Mouse (Mus musculus): ENCODE results near the gene Zbtb20.

Gene Zbtb20

DNA sequence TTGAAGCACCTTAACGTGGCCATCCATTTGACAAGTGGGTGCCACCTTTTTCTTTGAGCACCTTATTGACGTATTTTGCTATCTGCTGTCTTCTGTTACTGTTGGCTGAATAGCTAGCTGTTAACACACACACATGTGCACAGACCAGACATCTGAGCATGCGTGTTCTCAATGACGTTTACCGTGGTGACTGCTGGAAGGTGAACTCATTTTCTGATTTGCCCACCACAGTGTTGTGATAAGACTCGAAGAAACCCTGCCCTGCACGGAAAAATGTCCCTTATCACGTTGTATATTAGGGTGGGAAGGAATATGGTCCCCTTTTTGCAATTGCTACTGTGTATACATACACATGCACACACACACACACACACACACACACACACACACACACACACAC is 765.5 kb downstream of the Zbtb20 start:
- no peak for DNase-seq (ENCODE audit: low read depth, low spot score)

DNA sequence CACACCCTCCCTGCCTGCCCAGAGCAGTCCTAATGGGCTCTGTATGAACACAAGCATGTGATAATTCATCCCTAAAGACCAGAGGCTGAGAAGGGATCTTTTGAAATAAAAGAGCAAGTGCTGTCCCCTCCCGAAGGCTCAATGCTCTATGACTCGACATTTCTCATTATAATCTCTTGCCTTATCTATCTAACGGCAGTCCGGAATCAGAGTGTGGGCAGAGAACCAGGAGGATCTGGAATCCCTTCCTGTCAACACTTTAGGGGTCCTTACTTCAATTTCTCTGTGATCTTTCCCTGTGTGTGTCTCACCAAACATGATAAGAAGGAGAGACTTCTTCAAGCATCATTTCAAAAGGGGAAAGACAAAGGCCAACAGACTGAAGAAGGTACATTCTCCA is 770.2 kb downstream of the Zbtb20 start:
- no peak for DNase-seq (ENCODE audit: low read depth, low spot score)

DNA sequence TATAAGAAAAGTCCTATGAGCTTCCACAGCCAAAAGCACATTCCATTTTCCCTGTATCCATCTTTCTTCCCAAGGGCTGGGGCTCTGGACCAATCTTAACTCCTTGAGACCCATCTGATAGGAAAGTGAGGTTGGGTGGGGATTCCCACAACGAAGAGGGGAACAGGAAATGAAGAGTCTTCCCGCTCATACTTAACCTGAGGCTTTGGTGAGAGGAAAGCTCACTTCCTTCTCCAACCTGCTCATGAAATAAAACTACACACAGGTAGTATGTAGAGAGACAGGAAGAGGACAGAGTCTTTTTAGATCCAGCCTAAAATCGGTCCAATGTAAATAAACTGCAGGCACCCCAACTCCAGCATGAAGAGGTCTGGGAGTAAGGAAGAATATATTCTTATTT is 771.3 kb downstream of the Zbtb20 start:
- no peak for DNase-seq (ENCODE audit: low read depth, low spot score)

DNA sequence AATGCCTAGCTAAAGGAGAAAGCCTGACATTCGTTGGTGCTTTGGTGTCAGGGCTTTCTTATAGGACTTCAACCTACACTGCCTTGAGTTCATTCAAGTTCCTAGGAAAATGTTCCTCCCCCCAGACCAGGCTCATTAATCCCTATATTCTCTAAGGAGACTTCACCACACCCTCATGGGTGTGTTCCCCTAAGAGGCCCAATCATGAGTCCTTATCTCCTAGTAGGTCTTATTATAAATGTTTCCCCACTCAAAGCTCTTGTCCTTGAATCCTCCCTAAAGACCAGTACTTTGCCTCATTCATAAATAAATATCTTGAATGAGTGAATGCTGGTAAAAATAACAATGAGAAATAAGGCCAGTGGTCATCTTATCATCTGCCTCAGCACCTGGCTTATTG is 772.0 kb downstream of the Zbtb20 start:
- no peak for DNase-seq (ENCODE audit: low read depth, low spot score)

DNA sequence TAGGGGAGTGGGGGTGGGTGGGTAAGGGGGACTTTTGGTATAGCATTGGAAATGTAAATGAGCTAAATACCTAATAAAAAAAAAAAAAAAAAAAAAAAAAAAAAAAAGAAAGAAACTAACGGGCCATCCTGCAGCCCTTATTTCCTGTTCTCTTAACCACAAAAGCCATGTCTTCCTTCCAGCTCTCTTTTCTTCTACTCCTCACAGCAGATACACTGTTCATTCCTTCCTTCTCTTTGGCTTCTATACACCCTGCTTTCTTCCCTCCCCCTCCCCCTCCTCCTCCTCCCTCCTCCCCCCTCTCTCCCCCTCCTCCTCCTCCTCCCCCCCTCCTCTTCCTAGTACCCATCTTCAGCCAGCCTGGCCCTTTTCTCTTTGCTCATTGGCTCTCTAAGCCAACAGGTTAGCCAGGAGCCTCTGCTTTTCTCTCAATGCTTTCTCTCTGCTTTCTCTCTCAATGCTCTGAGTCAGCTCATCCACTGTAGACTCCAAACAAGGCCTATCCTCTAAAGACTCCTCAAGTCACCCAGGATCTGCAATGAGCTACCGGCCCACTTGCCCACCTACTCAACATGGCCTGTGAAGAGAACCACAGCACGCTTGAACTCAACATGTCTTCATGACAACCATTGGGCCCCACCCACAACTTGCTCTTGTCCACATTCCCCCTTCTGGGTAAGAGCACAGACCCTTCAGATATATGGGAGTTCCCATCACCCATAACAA is 774.8 kb downstream of the Zbtb20 start:
- peak; percentile 58 for DNase-seq (ENCODE audit: low read depth, low spot score)

DNA sequence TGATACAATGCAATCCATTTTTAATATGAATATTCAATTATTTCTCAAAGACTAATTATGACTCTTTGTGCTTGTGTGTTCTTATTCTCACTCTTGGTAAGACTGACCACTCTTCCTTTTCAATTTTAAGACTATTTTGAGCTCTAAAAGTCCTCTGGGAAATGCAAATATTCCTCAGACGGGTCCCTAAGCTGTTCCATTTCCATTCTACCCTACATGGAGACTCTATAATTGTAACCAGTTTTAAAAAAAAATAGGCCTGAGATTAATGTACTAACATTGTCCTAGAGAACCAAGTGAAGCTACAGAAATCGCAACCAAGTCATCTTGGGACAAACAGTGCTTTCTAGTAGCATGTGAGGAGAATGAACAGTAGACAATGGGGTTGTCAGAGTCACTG is 777.6 kb downstream of the Zbtb20 start:
- DNase-seq (ENCODE audit: low read depth, low spot score) = no peak

DNA sequence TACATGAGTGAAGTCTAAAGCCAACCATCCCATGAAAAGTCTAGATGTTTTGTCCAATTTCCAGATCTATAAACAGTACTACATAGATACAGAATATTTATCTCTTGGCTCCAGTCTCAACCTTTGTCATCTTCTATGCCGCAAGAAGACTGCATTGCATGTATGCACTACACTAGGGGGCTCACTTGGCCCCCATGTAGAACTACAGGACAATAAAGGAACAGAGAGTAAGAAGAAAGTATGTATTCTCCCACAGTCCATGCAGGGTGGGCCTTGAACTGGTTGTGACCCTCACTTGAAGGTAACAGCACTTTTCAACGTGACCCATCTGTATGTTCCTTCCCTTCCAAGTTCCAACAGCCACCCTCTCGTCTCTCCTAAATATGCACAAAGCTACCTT is 778.6 kb downstream of the Zbtb20 start:
- DNase-seq (ENCODE audit: low read depth, low spot score) = no peak

DNA sequence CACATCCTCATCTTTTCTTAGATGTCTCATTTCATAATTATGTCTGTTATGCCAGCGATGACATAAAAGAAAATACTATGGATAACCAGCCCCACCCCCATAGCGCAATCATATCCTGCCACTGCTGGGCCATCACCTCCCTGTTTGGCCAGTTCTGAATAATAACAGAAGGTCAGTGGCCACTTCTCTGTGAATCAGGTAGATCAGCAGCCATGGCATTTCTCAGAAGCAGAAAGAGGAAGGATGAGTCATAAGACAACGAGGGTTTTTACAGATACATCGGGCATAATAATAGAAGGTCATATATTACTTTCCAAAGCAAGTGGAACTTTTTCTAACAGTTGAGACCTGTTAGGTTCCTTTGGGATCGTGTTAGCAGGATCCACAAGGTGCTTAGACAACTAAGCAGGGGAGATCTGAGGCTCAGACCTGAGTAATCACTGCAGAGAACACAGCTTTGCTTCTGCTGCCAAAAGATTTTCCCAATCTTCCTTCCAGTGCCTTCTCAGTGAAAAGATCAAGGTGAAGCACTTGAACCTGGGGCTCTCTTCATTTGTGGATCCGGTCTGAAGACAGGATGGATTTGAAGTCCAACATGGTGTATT is 779.6 kb downstream of the Zbtb20 start:
- peak; percentile 41 for DNase-seq (ENCODE audit: low read depth, low spot score)

DNA sequence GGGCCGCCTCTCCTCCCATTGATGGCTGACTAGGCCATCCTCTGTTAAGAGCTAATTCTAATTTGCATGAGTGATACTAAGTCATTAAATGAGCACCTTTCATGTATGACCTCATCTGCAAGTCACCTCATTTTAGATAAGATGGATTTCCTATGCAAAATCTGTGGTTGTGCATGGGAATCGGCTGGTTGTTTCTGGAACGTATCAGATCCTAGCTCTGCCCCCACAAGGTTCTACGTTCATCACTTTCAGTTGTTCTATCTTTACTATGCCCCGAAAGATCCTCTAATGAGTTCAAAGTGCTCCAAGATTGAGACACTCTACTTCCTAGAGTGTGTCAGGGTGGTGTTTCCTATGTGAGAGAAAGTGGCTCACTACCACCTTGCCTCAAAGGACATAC is 785.9 kb downstream of the Zbtb20 start:
- peak; percentile 62 for DNase-seq (ENCODE audit: low read depth, low spot score)

DNA sequence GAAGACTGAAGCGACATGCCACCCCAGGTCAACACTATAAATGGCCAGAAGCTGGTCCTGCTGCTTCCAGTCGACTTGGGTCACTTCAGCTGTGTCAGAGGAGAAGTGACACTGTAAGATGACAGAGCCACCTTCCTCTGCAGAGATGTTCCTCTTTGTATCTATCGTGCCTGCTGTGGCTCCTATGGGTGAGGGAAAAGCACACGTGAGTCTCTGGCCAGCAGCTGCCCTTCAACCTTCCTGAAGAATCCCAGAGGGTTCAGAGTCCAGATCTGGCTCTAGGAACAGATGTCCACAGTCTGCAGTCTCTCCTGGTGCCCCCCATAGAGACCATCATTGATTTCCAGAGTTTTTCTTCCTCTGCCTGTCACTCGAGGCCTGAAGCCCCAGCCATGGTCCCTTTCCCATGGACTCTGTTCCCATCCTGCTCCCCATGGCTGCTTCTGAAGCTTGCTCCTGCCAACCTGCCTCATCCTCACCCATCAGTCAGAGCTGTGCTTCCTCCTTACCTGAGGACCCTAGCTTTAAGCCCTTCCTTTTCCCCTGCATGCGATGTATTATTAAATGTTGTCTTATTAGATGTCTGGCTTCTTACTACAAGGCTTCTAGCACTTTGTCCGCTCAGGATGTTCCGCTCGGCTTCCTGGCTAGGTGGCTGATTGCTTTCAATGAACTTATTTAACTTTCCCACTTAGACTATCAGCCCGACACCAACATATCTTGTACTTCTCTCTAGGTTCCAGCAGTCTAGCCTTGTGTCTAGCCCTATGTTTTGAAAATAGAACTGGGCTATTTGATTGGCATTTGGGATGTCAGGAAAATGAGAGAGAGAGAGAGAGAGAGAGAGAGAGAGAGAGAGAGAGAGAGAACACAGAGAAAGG is 786.7 kb downstream of the Zbtb20 start:
- no peak for DNase-seq (ENCODE audit: low read depth, low spot score)

DNA sequence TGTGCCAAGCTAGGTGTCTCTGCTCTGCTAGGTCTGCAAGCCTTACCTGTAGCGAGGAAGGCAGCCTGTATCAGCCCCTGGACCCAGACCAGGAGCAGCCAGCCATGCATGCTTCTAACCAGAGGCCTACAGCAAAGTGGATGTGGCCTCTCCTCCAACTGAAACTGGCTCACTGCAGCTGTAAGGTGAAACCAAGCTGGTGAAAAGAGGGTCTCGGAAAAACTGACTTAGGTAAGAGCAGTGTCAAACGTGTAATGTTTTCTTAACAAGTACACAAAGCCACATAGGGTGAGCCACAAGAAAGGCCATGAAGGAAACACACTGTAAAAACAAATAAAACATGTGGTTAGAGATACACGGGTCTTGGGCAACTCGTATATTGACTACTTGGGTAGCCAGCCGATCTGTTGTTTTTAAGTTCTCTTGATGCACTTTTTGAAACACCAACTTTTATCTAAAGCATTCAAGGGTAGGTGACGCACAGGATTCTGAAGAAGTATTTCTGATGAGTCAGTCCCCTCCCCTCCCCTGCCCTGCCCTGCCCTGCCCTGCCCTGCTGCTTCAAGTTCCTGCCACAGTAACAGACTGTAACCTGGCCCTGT is 788.4 kb downstream of the Zbtb20 start, which contains the start of gene Tigit:
Gene Tigit (minus strand): TSS at position 169 of the 602 bp plus-strand sequence.
- DNase-seq (ENCODE audit: low read depth, low spot score) = peak; percentile 82

DNA sequence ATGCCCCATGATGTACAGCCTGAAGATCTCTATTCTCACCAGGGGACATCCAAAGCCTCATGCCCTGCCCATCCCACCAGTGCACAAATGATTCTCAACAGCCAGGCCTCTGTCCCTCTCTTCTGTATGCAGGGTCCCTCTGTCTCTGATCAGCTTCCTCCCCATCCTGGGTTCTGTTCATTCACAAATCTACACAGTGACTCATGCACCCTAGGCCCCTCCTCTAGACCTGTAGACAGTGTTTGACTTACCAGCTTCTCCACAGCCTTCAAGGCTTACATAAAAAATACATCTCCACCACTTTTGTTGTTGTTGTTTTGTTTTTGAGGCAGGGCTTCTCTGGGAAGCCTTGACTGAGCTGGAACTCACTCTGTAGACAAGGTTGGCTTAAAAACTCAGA is 789.2 kb downstream of the Zbtb20 start:
- peak; percentile 53 for DNase-seq (ENCODE audit: low read depth, low spot score)

DNA sequence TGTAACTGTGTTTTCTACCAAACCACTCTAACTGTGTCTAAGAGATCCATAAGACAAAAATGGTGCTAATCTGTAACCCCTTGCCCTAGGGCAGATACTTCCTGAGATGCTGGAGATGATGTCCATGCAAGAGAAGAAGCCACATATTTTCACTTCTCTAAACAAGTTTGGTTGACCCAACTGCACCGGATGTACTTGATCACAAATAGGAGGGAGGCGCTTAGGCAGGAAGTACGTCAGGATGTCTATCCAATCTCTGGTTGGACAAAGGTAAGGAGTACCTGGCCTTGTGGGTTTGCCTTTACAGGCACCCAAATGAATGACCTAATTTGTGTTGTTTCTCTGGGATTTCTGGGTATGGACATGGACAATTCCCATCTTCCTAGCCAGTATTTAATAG is 792.6 kb downstream of the Zbtb20 start:
- no peak for DNase-seq (ENCODE audit: low read depth, low spot score)

DNA sequence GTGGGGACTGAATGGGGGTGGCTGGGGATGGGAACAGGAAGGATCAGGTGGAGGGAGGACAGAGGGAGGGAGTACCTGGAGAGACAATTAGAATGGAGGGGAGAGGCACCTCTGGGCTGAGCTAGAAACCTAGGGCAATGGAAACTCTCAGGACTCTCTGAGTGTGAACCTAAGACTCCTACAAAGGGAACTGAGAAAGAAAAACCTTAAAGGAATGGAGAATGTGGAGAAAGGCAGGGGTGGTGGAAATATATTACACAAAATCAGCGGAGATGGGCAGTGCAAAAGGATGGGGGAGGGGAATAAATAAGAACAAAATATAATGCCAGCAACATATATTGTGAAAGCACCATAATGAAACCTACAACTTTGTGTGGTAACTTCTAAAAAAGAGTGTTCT is 796.3 kb downstream of the Zbtb20 start:
- no peak for DNase-seq (ENCODE audit: low read depth, low spot score)

DNA sequence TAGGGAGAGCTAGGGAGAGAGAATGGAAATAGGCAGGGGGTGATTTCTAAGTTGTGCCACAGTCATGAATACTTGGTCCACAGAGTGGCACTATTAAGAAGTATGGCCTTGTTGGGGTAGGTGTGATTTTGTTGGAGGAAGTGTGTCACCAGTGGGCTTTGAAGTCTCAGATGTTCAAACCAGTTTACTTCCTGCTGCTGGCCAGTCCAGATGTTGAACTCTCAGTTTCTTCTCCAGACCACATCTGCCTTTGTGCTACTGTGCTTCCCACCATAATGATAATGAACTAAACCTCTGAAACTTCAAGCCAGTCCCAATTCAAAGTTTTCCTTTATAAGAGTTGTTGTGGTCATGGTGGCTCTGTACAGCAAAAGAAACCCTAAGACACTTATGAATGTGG is 797.0 kb downstream of the Zbtb20 start:
- DNase-seq (ENCODE audit: low read depth, low spot score) = no peak

DNA sequence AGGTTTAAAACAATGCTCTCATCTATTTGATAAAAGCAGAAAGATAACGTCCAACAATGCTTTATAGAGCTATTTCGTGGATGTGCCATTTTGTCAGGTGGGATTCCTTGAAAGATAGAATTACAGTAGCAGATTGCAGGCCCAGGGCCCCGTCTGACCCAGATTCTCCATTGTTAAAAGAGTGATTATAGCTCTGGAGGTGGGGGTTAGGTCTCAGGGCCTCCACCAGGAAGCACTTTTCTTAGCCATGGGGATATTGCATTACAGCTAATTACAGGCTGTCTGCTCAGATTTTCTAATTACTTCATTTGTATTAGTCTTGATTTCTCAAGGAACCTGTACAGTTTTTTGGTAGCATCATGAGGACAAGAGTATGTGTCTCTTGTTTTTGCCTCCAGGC is 798.7 kb downstream of the Zbtb20 start:
- DNase-seq (ENCODE audit: low read depth, low spot score) = no peak

DNA sequence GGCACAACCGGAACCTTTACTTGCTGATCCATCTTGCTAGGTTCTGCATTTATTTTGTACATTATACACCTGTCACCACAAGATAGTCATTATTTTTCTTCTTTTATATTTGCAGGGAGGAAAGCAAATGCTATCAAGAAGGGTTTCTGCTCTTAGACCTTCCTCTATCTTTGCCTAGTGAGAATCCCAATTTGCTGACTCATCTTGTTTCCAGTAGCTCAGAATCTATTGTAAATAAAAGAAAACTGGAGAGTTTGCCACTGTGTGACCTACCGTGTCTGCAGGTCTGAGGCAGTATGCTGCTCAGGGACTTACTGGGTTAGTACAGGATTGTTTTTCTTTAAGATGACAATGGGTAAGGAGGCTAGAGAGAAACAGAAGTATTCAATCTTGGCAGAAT is 812.3 kb downstream of the Zbtb20 start:
- no peak for DNase-seq (ENCODE audit: low read depth, low spot score)

DNA sequence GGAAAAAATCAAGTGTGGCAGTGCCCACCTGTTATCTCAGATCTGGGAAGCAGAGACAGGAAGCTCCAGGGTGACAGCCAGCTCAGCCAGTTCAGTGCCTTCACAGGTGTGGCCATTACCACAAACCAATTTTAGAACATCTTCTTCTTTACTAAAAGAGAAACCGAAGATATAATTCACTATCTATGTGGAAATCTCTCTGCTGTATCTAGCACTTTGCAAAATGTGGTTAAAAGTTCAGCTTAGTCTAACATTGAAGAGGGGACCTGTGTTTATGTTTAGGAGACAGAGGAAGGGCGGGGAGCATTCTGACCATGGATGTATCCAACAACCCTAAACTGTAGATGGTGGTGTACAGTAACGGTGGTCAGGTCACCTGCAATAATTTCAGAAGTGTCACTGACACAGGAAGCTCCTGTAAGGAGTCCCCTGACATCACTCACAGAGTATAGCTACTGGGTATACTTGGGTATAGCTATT is 814.6 kb downstream of the Zbtb20 start:
- peak; percentile 69 for DNase-seq (ENCODE audit: low read depth, low spot score)

DNA sequence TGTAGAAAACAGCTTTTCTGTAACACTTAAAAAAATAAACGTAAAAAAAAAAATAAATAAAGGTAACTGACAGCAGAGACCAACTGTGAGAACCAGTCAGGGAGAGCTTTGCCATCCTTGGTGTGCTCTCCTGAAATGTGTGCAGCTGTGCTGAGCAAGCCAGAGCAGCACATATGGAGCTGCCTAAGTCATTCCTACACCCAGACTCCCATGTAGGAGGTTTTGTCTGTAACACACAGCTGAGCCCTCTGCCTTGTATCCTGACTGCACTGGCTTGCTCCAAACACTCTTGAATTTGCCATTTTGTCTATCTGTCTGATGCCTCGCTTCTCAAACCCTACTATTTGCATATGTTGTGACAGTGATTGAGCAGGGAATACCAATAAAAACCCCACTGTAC is 815.2 kb downstream of the Zbtb20 start:
- no peak for DNase-seq (ENCODE audit: low read depth, low spot score)

DNA sequence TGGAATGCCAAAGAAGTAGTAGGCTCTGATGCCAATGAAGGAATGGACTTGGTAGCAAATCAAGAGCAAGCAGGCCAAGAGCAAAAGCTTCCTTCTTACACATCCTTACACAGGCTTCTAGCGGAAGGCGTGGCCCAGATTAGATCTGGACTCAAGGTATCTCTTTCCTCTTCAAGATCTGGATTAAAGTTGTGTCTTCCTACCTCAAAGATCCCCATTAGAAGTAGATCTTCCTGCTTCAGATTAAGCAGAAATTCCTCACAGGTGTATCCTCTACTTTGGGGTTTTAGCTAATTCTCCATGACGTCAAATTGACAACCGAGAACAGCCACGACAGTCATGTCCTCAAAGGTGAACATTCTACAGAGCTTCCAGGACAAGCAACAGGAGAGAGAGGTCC is 816.1 kb downstream of the Zbtb20 start:
- peak; percentile 21 for DNase-seq (ENCODE audit: low read depth, low spot score)

Measured in CD4-positive, CD25-positive, alpha-beta regulatory T cell, adult 2 months (primary cell).